Comparison of ENCODE assay signal across 22 mouse cellular contexts in the genomic region with DNA sequence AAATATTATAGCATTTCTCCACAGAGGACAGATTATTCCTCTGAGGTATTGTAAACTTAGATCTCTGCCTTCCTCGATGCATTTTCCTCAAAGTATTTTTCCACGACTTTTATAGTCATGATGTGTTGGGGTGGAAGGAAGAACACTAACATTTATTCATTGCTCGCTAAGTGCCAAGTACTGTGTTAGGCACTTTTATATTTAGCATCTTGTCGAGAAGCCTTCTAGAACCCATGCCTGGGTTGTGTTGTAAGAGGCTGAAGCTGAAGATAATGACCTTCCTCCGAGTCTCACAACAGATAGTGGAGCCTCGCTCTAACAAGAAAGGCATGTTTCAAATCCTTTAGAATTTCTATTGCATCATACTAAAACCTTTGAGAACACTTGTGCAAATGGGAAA. TPM values are rescaled to one million over a fixed set of nuclear protein-coding genes. Genes with fewer than 3 reads are reported as not detected.
DNase-seq lines count a peak whose midpoint lies in the region; ATAC-seq and TF ChIP-seq lines count a peak whose summit lies in the region.
"Had no signal": no experiment of that assay in that cellular context is flagged by ENCODE, and none has a peak within 500 bp of the region (broad histone marks: within the 10 kb centered on the region; RNA-seq: fewer than 3 reads in every experiment).

No protein-coding gene starts in this region.

- no peak overlapping the region for H3K9ac ChIP-seq in heart, embryonic 15.5 days
- H3K9ac ChIP-seq in lung, postnatal 0 days (replicated peaks; ENCODE audit: low read depth), result no peak overlapping the region
- H3K9ac ChIP-seq in intestine, embryonic 16.5 days (ENCODE audit: low read depth, low read length), result no peak overlapping the region
- H3K9ac ChIP-seq: embryonic facial prominence, embryonic 15.5 days; hindbrain, embryonic 15.5 days had no signal

- no peak; the same call in 1 of the 2 replicates for TF ChIP-seq EP300 in lung, postnatal 0 days (IDR thresholded peaks at IDR 0.05)

- H3K36me3 ChIP-seq in heart, embryonic 15.5 days, result no peaks in the 10 kb centered on the region
- no peaks in the 10 kb centered on the region for H3K36me3 ChIP-seq in lung, postnatal 0 days (ENCODE audit: insufficient read depth, low read length)
- H3K36me3 ChIP-seq in intestine, embryonic 16.5 days (ENCODE audit: control insufficient read depth, insufficient read depth, low read length), result no peaks in the 10 kb centered on the region
- H3K36me3 ChIP-seq: embryonic facial prominence, embryonic 15.5 days; forebrain, embryonic 10.5 days; hindbrain, embryonic 10.5 days; hindbrain, embryonic 15.5 days had no signal

- H3K4me3 ChIP-seq in heart, embryonic 15.5 days, result no peak overlapping the region
- no peak overlapping the region for H3K4me3 ChIP-seq in lung, postnatal 0 days (ENCODE audit: low read depth, low read length)
- no peak overlapping the region for H3K4me3 ChIP-seq in intestine, embryonic 16.5 days (ENCODE audit: low read length)
- H3K4me3 ChIP-seq: embryonic facial prominence, embryonic 15.5 days; erythroblast, embryonic 14.5 days; forebrain, embryonic 10.5 days; hindbrain, embryonic 10.5 days; hindbrain, embryonic 15.5 days had no signal

- 26% methylated on average over 6 of the region's 6 CpGs for WGBS in heart, embryonic 15.5 days
- 27% methylated on average over 6 of the region's 6 CpGs for WGBS in lung, postnatal 0 days
- WGBS in intestine, embryonic 16.5 days, result 46% methylated on average over 6 of the region's 6 CpGs

- no peaks in the 10 kb centered on the region for H3K27me3 ChIP-seq in heart, embryonic 15.5 days
- H3K27me3 ChIP-seq in lung, postnatal 0 days (replicated peaks; ENCODE audit: insufficient read depth, low read length), result no peaks in the 10 kb centered on the region
- H3K27me3 ChIP-seq in intestine, embryonic 16.5 days (replicated peaks; ENCODE audit: control insufficient read depth, insufficient read depth, low read length), result no peaks in the 10 kb centered on the region
- H3K27me3 ChIP-seq: embryonic facial prominence, embryonic 15.5 days; hindbrain, embryonic 15.5 days had no signal

- no peaks in the 10 kb centered on the region for H3K9me3 ChIP-seq in heart, embryonic 15.5 days (replicated peaks)
- H3K9me3 ChIP-seq in lung, postnatal 0 days (ENCODE audit: low read length), result no peaks in the 10 kb centered on the region
- H3K9me3 ChIP-seq in intestine, embryonic 16.5 days (ENCODE audit: control insufficient read depth, low read length), result no peaks in the 10 kb centered on the region
- H3K9me3 ChIP-seq: embryonic facial prominence, embryonic 15.5 days; forebrain, embryonic 10.5 days; hindbrain, embryonic 10.5 days; hindbrain, embryonic 15.5 days had no signal

- H3K4me2 ChIP-seq in heart, embryonic 15.5 days, result no peak overlapping the region
- no peak overlapping the region for H3K4me2 ChIP-seq in lung, postnatal 0 days (replicated peaks; ENCODE audit: low read depth, low read length)
- no peak overlapping the region for H3K4me2 ChIP-seq in intestine, embryonic 16.5 days (ENCODE audit: low read depth, low read length)
- H3K4me2 ChIP-seq: embryonic facial prominence, embryonic 15.5 days; heart, embryonic 11.5 days; hindbrain, embryonic 15.5 days had no signal

- no peak for TF ChIP-seq CTCF in lung, postnatal 0 days (IDR thresholded peaks at IDR 0.05)

- peak overlapping the region; percentile 15; the same call in 1 of the 2 replicates for H3K27ac ChIP-seq in heart, embryonic 15.5 days
- peak overlapping the region; percentile 38; the same call in 1 of the 2 replicates for H3K27ac ChIP-seq in lung, postnatal 0 days (ENCODE audit: low read length)
- H3K27ac ChIP-seq in intestine, embryonic 16.5 days (ENCODE audit: low read length), result no peak overlapping the region
- H3K27ac ChIP-seq: embryonic facial prominence, embryonic 15.5 days; forebrain, embryonic 10.5 days; hindbrain, embryonic 10.5 days; hindbrain, embryonic 15.5 days had no signal

- no peaks in the 10 kb centered on the region for H3K4me1 ChIP-seq in heart, embryonic 15.5 days (replicated peaks)
- H3K4me1 ChIP-seq in lung, postnatal 0 days (ENCODE audit: insufficient read depth, low read depth, low read length), result no peaks in the 10 kb centered on the region
- H3K4me1 ChIP-seq in intestine, embryonic 16.5 days (ENCODE audit: control insufficient read depth, insufficient read depth, low read length), result peaks cover 1% of the 10 kb centered on the region; the same call in 1 of the 2 replicates
- H3K4me1 ChIP-seq: embryonic facial prominence, embryonic 15.5 days; forebrain, embryonic 10.5 days; hindbrain, embryonic 10.5 days; hindbrain, embryonic 15.5 days had no signal

- intact Hi-C loops in heart, postnatal 14 days (cut with DNase I), result loop anchor here (10.0 kb wide), 1 partner anchor 77 kb away; no protein-coding TSS in a partner anchor

- DNase-seq in heart, postnatal 14 days, result no peak
- DNase-seq in lung, postnatal 0 days (ENCODE audit: low spot score), result peak; percentile 53
- DNase-seq in lung, postnatal 36 days, result no peak
- peak; percentile 47 for DNase-seq in NIH3T3 (ENCODE audit: low read depth)
- no peak for DNase-seq in adrenal gland, postnatal 4 days (ENCODE audit: low spot score in 2 of 2)
- DNase-seq: adrenal gland, adult 8-10 months; adrenal gland, postnatal 36 days; cerebellum, adult 18-20 months; cerebellum, adult 9-11 months; cerebellum, postnatal 36 days; gastrocnemius, postnatal 10 days; heart, adult 18-20 months; kidney, adult 18-20 months had no signal

- no peak for ATAC-seq in heart, embryonic 15.5 days (replicated peaks; ENCODE audit: insufficient number of reproducible peaks, insufficient read depth, low FRiP score, low read depth)
- ATAC-seq in lung, postnatal 0 days, result 0 out of 2 replicates have a peak, but pooled peaks have one; percentile 11
- peak; percentile 28; the same call in 1 of the 2 replicates for ATAC-seq in intestine, embryonic 16.5 days
- ATAC-seq: forebrain, embryonic 14.5 days had no signal

RNA-seq across cellular contexts. Expression of a gene that starts 8.9 kb away (rescaled TPM):
- 16.7 and 17.3 TPM in 2 replicates for polyA plus RNA-seq in heart, embryonic 15.5 days (2015; fragmentation: Nextera tagmentation; extraction: Ambion mirVana)
- total RNA-seq in heart, postnatal 14 days (2021), result 10 to 100 TPM; 28.0 to 28.3 TPM
- polyA plus RNA-seq in lung, postnatal 0 days (2015; fragmentation: Nextera tagmentation; extraction: Ambion mirVana), result 12.6 and 15.1 TPM in 2 replicates
- 8.3 and 8.9 TPM in 2 replicates for polyA plus RNA-seq in intestine, embryonic 16.5 days (2015; fragmentation: Nextera tagmentation; extraction: Ambion mirVana)
- total RNA-seq in adrenal gland, postnatal 4 days (2021), result 10 to 100 TPM; 30.5 to 33.1 TPM

Comparison
In these comparisons a context has a peak if more than half of its experiments do, and no peak if none do; other contexts are left out.
1. DNase-seq: peak in lung, postnatal 0 days (single experiment) and NIH3T3 (single experiment); none in heart, postnatal 14 days (0 of 2), lung, postnatal 36 days (single experiment) and adrenal gland, postnatal 4 days (0 of 2).